Mouse (Mus musculus): ENCODE measurements around the gene Hexb. TPM values are rescaled to one million over a fixed set of nuclear protein-coding genes. Genes with fewer than 3 reads are reported as not detected.
A peak's percentile ranks its signal among the peaks of the same experiment; 100 is the strongest.

Gene Hexb
- total RNA-seq, 2 experiments from 2014 or later: 8.6 to 9.5 TPM

DNA sequence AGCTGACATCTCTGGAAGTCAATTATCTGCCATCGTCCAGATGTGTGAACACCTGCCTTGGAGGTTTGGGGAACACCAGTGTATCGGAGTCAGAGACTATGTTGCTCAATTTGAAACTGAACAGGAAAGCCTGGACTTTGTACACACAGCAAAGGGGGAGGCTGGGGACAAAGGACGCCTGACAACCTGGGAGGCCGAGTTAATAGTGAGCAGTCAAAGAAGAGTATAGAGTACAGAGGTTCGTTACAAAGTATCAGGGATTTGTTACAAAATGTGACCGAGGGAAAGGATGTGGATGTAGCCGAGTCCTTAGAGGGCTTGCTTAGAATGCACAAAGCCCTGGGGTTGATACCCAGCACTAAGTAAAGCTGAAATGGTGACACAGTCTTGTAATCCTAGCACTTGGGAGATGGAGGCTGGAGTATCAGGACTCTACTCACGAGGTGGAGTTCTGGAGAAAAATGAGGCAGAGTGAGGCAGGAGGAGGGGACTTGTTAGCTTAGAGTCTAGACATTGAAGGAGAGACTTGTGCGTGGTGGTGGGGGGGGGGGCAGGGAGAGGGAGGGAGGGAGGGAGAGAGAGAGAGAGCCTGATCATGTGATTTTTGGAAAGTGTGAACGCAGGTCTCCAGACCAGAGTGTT is 26.3 kb upstream of the Hexb start:
- DNase-seq (ENCODE audit: low spot score): no peak

GRCm38 (mm10) chr13:97223856-97224255 is 25.7 kb upstream of the Hexb start:
- no peak for DNase-seq (ENCODE audit: low spot score)

GRCm38 (mm10) chr13:97220022-97220421 is 21.9 kb upstream of the Hexb start:
- no peak for DNase-seq (ENCODE audit: low spot score)

DNA sequence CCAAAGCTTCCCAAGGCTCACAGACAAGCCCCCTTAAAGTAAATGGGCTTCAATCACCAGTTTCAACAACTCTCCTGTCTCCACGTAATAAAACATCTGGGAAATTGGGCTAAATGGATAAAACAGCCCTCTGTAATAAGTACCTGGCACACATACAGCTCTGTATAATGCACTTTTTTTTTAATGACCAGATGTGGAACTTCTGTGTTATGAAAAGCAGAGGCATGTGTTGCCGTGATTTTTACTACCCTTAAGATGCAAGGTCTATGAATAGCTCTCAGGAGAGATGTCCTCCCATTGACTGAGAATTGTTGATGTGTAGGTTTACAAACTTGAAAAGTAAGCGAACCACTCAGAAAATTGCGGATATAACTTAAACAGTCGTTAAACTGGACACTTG is 18.0 kb upstream of the Hexb start:
- no peak for DNase-seq (ENCODE audit: low spot score)

DNA sequence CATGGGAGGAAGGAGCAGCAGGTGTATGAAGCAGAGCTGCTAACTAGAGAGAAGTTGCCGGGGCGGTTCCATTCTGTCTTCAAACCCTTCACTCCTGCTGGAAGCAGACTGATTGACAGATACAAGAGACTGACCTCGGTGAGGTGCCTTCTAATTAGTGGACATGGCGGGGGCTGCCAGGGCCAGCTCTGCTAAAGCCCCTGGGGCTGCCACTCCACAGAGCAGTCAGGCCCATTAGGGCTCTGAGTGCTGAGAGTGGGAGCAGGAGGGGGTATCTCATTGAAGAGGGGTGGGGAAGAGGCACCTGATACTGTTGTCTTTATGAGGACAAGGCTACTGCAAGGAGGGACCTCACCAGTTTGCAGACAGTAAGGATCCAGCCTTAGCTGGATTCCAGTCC is 17.4 kb upstream of the Hexb start:
- no peak for DNase-seq (ENCODE audit: low spot score)

GRCm38 (mm10) chr13:97214583-97215268 is 16.6 kb upstream of the Hexb start:
- DNase-seq (ENCODE audit: low spot score): no peak

- no peak for DNase-seq (ENCODE audit: low spot score)
Observed at GRCm38 (mm10) chr13:97208500-97209010, 10.4 kb upstream of the Hexb start.

GRCm38 (mm10) chr13:97208112-97208478 is 9.9 kb upstream of the Hexb start:
- DNase-seq (ENCODE audit: low spot score): no peak

- DNase-seq (ENCODE audit: low spot score): no peak
Observed at GRCm38 (mm10) chr13:97207472-97208111, 9.4 kb upstream of the Hexb start.

GRCm38 (mm10) chr13:97206046-97206445 is 7.9 kb upstream of the Hexb start:
- no peak for DNase-seq (ENCODE audit: low spot score)

- DNase-seq (ENCODE audit: low spot score): peak; percentile 87
Observed at GRCm38 (mm10) chr13:97205052-97205701, 7.0 kb upstream of the Hexb start.

GRCm38 (mm10) chr13:97201896-97202295 is 3.7 kb upstream of the Hexb start:
- DNase-seq (ENCODE audit: low spot score): no peak

GRCm38 (mm10) chr13:97201076-97201475 is 2.9 kb upstream of the Hexb start:
- DNase-seq (ENCODE audit: low spot score): no peak

- DNase-seq (ENCODE audit: low spot score): no peak
Observed at GRCm38 (mm10) chr13:97199123-97199522, 966 bp upstream of the Hexb start.

GRCm38 (mm10) chr13:97196925-97197218 is 1.3 kb downstream of the Hexb start:
- no peak for DNase-seq (ENCODE audit: low spot score)

DNA sequence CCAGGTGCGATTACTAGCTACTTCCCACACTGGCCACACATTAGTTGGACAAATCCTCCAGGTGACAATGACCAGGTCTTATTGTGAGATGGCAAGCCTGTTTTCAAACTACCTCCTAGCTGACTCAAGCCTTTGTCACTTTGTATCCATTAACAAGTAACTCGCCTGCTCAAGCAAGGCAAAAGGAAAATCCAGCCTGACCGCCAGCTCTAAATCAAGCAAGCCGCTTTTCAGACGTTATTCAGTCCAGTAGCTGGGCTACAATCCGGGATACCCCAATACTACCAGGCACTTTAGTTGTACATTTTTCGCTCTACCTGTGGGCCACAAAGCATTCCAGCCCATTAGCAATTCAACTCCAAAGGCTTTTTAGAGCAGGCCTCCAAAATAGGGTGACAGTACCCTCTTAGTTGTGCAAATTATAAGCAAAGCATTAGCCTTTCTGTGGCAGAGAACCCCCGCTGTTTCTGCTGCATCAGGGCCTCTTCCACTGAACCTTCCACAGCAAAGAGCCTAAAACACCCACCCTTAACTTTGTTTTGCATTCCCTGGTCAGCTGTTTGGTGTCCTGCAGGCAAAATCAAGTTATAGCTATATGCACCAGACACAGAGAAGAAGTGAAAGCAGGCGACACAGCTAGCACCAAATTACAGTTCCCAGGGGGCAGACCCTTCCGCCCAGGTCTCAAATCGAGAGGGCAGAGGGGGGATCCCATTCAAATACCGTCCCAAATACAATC is 1.8 kb downstream of the Hexb start:
- DNase-seq (ENCODE audit: low spot score): no peak

DNA sequence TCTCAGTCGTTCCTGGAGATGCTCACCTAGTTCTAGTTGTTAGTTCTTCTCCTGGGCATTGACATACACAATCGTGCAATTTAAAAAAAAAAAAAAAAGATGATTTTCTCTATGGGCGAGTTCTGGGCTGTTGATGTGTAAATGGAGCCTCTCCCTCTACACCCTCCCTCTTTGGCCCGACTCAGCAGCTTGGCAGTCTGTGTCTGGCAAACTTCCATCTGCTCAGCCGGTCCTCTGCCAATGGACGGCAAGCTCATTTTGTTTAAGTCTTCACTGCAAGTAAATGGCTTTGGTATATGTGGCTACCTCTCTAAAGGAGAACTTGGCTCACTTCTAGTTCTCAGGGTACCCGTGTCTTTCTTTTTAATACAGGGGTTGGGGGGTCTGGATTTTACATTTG is 4.7 kb downstream of the Hexb start:
- peak; percentile 85 for DNase-seq (ENCODE audit: low spot score)

- DNase-seq (ENCODE audit: low spot score): no peak
Observed at GRCm38 (mm10) chr13:97192649-97193048, 5.5 kb downstream of the Hexb start.

GRCm38 (mm10) chr13:97187693-97188092 is 10.5 kb downstream of the Hexb start:
- peak; percentile 12 for DNase-seq (ENCODE audit: low spot score)

DNA sequence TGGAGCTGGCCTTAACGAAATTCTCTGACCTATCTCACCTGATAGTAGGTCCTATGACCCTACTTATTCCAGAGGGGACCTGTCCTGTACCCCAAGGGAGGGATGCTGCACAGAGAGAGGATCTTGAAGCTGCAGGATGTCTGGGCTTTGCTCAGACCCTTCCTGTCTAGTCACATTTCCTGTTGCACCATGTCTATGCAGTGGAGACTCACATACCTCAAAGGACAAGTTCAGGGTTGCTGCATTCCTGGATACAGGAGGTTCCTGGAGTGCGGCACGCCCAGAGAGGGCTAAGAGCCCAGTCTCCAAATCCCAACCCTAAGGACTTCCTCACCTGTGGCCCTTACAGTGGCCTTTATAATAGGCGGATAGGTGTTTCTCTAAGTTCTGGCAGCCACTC is 11.8 kb downstream of the Hexb start:
- DNase-seq (ENCODE audit: low spot score): no peak

GRCm38 (mm10) chr13:97184656-97185055 is 13.5 kb downstream of the Hexb start:
- DNase-seq (ENCODE audit: low spot score): no peak

GRCm38 (mm10) chr13:97184168-97184567 is 14.0 kb downstream of the Hexb start:
- no peak for DNase-seq (ENCODE audit: low spot score)
